Comparison of ENCODE assay signal across 27 mouse cellular contexts in genomic region chr9:26778421-26778820, GRCm38 (mm10). TPM values are rescaled to one million over a fixed set of nuclear protein-coding genes. Genes with fewer than 3 reads are reported as not detected.
DNase-seq lines count a peak whose midpoint lies in the region; ATAC-seq and TF ChIP-seq lines count a peak whose summit lies in the region.
"Had no signal": no experiment of that assay in that cellular context is flagged by ENCODE, and none has a peak within 500 bp of the region (broad histone marks: within the 10 kb centered on the region; RNA-seq: fewer than 3 reads in every experiment).

No protein-coding gene starts in this region.

- no peak for TF ChIP-seq POLR2A in kidney, adult 2 months (IDR thresholded peaks at IDR 0.05; ENCODE audit: low read depth, low read length)

- H3K4me1 ChIP-seq in kidney, adult 2 months (ENCODE audit: control insufficient read depth, insufficient read depth, low read length): no peaks in the 10 kb centered on the region
- H3K4me1 ChIP-seq in kidney, embryonic 15.5 days: no peaks in the 10 kb centered on the region
- H3K4me1 ChIP-seq: embryonic facial prominence, embryonic 15.5 days; forebrain, embryonic 10.5 days; forebrain, embryonic 12.5 days had no signal

- H3K9me3 ChIP-seq in kidney, embryonic 15.5 days (replicated peaks): no peaks in the 10 kb centered on the region
- H3K9me3 ChIP-seq: embryonic facial prominence, embryonic 13.5 days; embryonic facial prominence, embryonic 15.5 days; forebrain, embryonic 10.5 days; forebrain, embryonic 12.5 days had no signal

- H3K27ac ChIP-seq in gastrocnemius, adult 2 months: peak overlapping the region; percentile 80
- no peak overlapping the region for H3K27ac ChIP-seq in kidney, adult 2 months (ENCODE audit: insufficient read depth, low read depth, low read length)
- H3K27ac ChIP-seq in kidney, embryonic 15.5 days: no peak overlapping the region
- H3K27ac ChIP-seq: embryonic facial prominence, embryonic 13.5 days; embryonic facial prominence, embryonic 15.5 days; forebrain, embryonic 10.5 days; forebrain, embryonic 12.5 days had no signal

- intact Hi-C loops in gastrocnemius, adult 2 months (cut with DNase I): loop anchor here (5.0 kb wide), 1 partner anchor 151 kb away; no protein-coding TSS in a partner anchor
- intact Hi-C loops in left cerebral cortex, postnatal 14 days (cut with DNase I): no loop called here

- no peaks in the 10 kb centered on the region for H3K27me3 ChIP-seq in kidney, adult 2 months (replicated peaks; ENCODE audit: control insufficient read depth, insufficient read depth, low read length)
- H3K27me3 ChIP-seq in kidney, embryonic 15.5 days: no peaks in the 10 kb centered on the region
- H3K27me3 ChIP-seq: embryonic facial prominence, embryonic 15.5 days; forebrain, embryonic 12.5 days had no signal

- WGBS in kidney, adult 2 months: 68% methylated on average over 7 of the region's 7 CpGs
- WGBS in kidney, embryonic 15.5 days: 73% methylated on average over 7 of the region's 7 CpGs

- TF ChIP-seq CTCF in gastrocnemius, adult 2 months (IDR thresholded peaks at IDR 0.05): no peak
- no peak for TF ChIP-seq CTCF in kidney, adult 2 months (conservative IDR thresholded peaks at IDR 0.05; ENCODE audit: insufficient read depth, insufficient read length, low read depth, low read length)

- ATAC-seq in kidney, embryonic 15.5 days (replicated peaks; ENCODE audit: low FRiP score): no peak
- ATAC-seq: forebrain, embryonic 14.5 days had no signal

- no peak overlapping the region for H3K4me3 ChIP-seq in gastrocnemius, adult 2 months
- H3K4me3 ChIP-seq in kidney, adult 2 months (ENCODE audit: insufficient read depth, low read depth, low read length): no peak overlapping the region
- H3K4me3 ChIP-seq in kidney, embryonic 15.5 days (replicated peaks): no peak overlapping the region
- H3K4me3 ChIP-seq: embryonic facial prominence, embryonic 13.5 days; embryonic facial prominence, embryonic 15.5 days; erythroblast, embryonic 14.5 days; forebrain, embryonic 10.5 days; forebrain, embryonic 12.5 days had no signal

- peak; percentile 72 for DNase-seq in gastrocnemius, adult 2 months
- no peak for DNase-seq in gastrocnemius, adult 8-10 months (ENCODE audit: low spot score in 2 of 2)
- peak; percentile 30 for DNase-seq in kidney, adult 11 months
- DNase-seq in kidney, adult 2 months: no peak
- DNase-seq in kidney, postnatal 14 days: peak; percentile 15
- DNase-seq in skeletal muscle tissue, adult 2 months (ENCODE audit: low read depth, low spot score): peak; percentile 67
- DNase-seq in left cerebral cortex, postnatal 14 days (ENCODE audit: low spot score in 2 of 2): no peak
- DNase-seq: adrenal gland, adult 2 months; adrenal gland, postnatal 10 days; adrenal gland, postnatal 25 days; cerebellum, adult 11 months; cerebellum, adult 18-20 months; cerebellum, adult 8-10 months; cerebellum, adult 9-11 months; cerebellum, postnatal 14 days; cerebellum, postnatal 36 days; embryo, embryonic 11 days had no signal

- H3K36me3 ChIP-seq in kidney, adult 2 months (ENCODE audit: control insufficient read depth, insufficient read depth, low read length): no peaks in the 10 kb centered on the region; the same call in 1 of the 2 replicates
- H3K36me3 ChIP-seq in kidney, embryonic 15.5 days: no peaks in the 10 kb centered on the region
- H3K36me3 ChIP-seq: embryonic facial prominence, embryonic 13.5 days; embryonic facial prominence, embryonic 15.5 days; forebrain, embryonic 10.5 days; forebrain, embryonic 12.5 days had no signal

- H3K4me2 ChIP-seq in kidney, embryonic 15.5 days: no peak overlapping the region
- H3K4me2 ChIP-seq: embryonic facial prominence, embryonic 13.5 days; embryonic facial prominence, embryonic 15.5 days; forebrain, embryonic 12.5 days had no signal

- H3K9ac ChIP-seq in kidney, embryonic 15.5 days: no peak overlapping the region
- H3K9ac ChIP-seq: embryonic facial prominence, embryonic 13.5 days; embryonic facial prominence, embryonic 15.5 days; forebrain, embryonic 12.5 days had no signal

RNA-seq across cellular contexts. Expression of gene Glb1l2, which starts 27.8 kb away (rescaled TPM):
- total RNA-seq in gastrocnemius, adult 2 months (2021): 1 to 10 TPM; 5.9 to 6.8 TPM
- 1 to 10 TPM in 3 of 4 experiments, under 1 TPM in 1; 0.90 to 4.0 (median 2.9) TPM for total RNA-seq in gastrocnemius, adult 8-10 months (2022)
- 60.4 and 66.7 TPM in 2 replicates for polyA plus RNA-seq in kidney, adult 2 months (2012; rRNA removed)
- 33.2 and 34.0 TPM in 2 replicates for polyA plus RNA-seq in kidney, embryonic 15.5 days (2015; fragmentation: Nextera tagmentation; extraction: Ambion mirVana)
- under 1 TPM; 0.11 to 0.61 TPM for total RNA-seq in left cerebral cortex, postnatal 14 days (2021)
- total RNA-seq: common myeloid progenitor, adult 5-6 weeks; MEL had no signal
- polyA plus RNA-seq: C2C12; erythroblast, embryonic 14.5 days had no signal

RNA-seq across cellular contexts. Expression of gene B3gat1, which starts 44.9 kb away (rescaled TPM):
- total RNA-seq in gastrocnemius, adult 2 months (2021): 1 to 10 TPM in 1 of 2 experiments, under 1 TPM in 1; 0.14 to 3.3 TPM
- total RNA-seq in gastrocnemius, adult 8-10 months (2022): 1 to 10 TPM in 2 of 4 experiments, under 1 TPM in 2; 0.35 to 3.1 (median 1.3) TPM
- 0.04 and 0.09 TPM in 2 replicates for polyA plus RNA-seq in kidney, adult 2 months (2012; rRNA removed)
- polyA plus RNA-seq in kidney, embryonic 15.5 days (2015; fragmentation: Nextera tagmentation; extraction: Ambion mirVana): 0.15 and 0.21 TPM in 2 replicates
- total RNA-seq in left cerebral cortex, postnatal 14 days (2021): 100 to 1,000 TPM; 262 to 268 TPM
- total RNA-seq: common myeloid progenitor, adult 5-6 weeks; MEL had no signal
- polyA plus RNA-seq: C2C12; erythroblast, embryonic 14.5 days had no signal

Comparison
In these comparisons a context has a peak if more than half of its experiments do, and no peak if none do; other contexts are left out.
1. DNase-seq: peak in gastrocnemius, adult 2 months (single experiment), kidney, adult 11 months (single experiment), kidney, postnatal 14 days (single experiment) and skeletal muscle tissue, adult 2 months (single experiment); none in gastrocnemius, adult 8-10 months (0 of 2), kidney, adult 2 months (single experiment) and left cerebral cortex, postnatal 14 days (0 of 2).
2. RNA of gene B3gat1, which starts 44.9 kb away (total RNA-seq): 262 to 268 TPM in left cerebral cortex, postnatal 14 days; 0.14 to 3.3 TPM in gastrocnemius, adult 2 months and 0.35 to 3.1 TPM in gastrocnemius, adult 8-10 months; every median in the first group is over 10 times any median in the second.